Mouse (Mus musculus): ENCODE results near the gene Ccdc157.

- TF ChIP-seq CTCF (IDR thresholded peaks at IDR 0.05; ENCODE audit: low read depth) (no peak), EP300 (IDR thresholded peaks at IDR 0.05; ENCODE audit: low read depth) (no peak)
These were observed 58.2 kb downstream of the Ccdc157 start for GRCm38 (mm10) chr11:4101851-4102250.
